Mouse (Mus musculus) heart, adult 2 months (tissue): ENCODE data around the gene Bod1l.

ENCODE experiments used
- CTCF ChIP-seq: fragments of 200-600 bp; IDR thresholded peaks from 2 replicates; pipeline ENCODE4 v1.8.1; 2022; ENCODE audit warnings: antibody characterized with exemption, mild to moderate bottlenecking, moderate library complexity
- POLR2A ChIP-seq: fragments of 200-500 bp; IDR thresholded peaks from 2 replicates; pipeline ENCODE4 v1.6.1; 2011; ENCODE audit warnings: mild to moderate bottlenecking, low read depth, low read length, control low read depth; ENCODE audit not compliant: insufficient read depth

- TF ChIP-seq CTCF (no peak), POLR2A (no peak)
These were observed 68.4 kb downstream of the Bod1l start for GRCm38 (mm10) chr5:41775728-41776127.
